Mouse (Mus musculus): Measurements from ENCODE around the gene Mfsd14b. TPM values are rescaled to one million over a fixed set of nuclear protein-coding genes. Genes with fewer than 3 reads are reported as not detected.

Mfsd14b gene
- polyA plus RNA-seq (2014; fragmentation: Nextera tagmentation; extraction: Ambion mirVana), result 35.6 and 37.4 TPM in 2 replicates

DNA sequence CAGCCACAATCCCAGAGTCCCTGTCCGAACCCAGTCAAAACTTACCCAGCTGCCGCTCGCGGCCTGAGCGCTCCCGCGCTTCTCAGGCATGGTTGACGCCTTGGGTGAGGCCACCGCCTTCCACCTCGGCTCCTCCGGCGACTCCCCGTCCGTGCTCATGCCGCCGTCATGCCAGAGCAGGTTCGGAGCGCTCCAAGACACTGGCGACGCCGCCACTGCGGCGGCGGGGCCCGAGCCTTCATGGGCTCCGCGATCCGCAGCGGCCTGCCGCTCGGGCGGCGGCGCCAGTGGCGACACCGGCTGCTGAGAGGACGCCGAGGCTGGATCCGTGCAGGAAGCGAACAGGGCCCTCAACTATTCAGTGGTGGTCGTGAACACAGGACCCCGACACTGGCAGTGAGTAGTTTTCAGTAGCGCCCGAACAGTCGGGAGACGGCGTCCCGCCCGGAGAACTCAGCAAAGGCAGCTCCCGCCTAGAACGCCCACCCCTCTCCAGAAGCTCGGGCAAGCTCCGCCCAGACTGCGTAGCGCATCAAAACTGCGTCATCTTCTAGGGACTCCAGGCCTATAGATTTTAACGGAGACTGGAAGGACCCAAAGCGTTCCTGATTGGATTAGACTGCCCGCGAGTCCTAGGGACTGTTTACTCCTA is at the start of gene Mfsd14b:
TSS of gene Mfsd14b (minus strand) at position 517 of the 652 bp plus-strand sequence.
- Histone ChIP-seq H3K36me3 (ENCODE audit: control insufficient read depth, insufficient read depth, low read length) (no peaks in the 10 kb centered on the region), H3K27ac (ENCODE audit: low read depth, low read length) (peak within 1 kb of the TSS; percentile 86), H3K9ac (ENCODE audit: low read depth, low read length) (peak within 1 kb of the TSS; percentile 96), H3K4me2 (peak within 1 kb of the TSS; percentile 88), H3K4me3 (ENCODE audit: low read depth, low read length) (peak within 1 kb of the TSS; percentile 88), H3K27me3 (ENCODE audit: control insufficient read depth, insufficient read depth, low read length) (no peaks in the 10 kb centered on the region), H3K9me3 (replicated peaks; ENCODE audit: control insufficient read depth, low read length) (no peaks in the 10 kb centered on the region), H3K4me1 (ENCODE audit: control insufficient read depth, insufficient read depth, low read length) (no peaks in the 10 kb centered on the region)
- peak; percentile 98 for ATAC-seq (replicated peaks; ENCODE audit: insufficient number of reproducible peaks, low FRiP score, low TSS enrichment)
- WGBS (ENCODE audit: insufficient replicate concordance), result 1% methylated on average over 60 of the region's 60 CpGs

- Histone ChIP-seq H3K36me3 (ENCODE audit: control insufficient read depth, insufficient read depth, low read length) (no peaks in the 10 kb centered on the region), H3K4me1 (ENCODE audit: control insufficient read depth, insufficient read depth, low read length) (no peaks in the 10 kb centered on the region), H3K4me2 (no peak within 1 kb of the TSS), H3K9me3 (replicated peaks; ENCODE audit: control insufficient read depth, low read length) (no peaks in the 10 kb centered on the region), H3K27ac (ENCODE audit: low read depth, low read length) (no peak within 1 kb of the TSS), H3K9ac (ENCODE audit: low read depth, low read length) (no peak within 1 kb of the TSS), H3K27me3 (ENCODE audit: control insufficient read depth, insufficient read depth, low read length) (no peaks in the 10 kb centered on the region), H3K4me3 (ENCODE audit: low read depth, low read length) (no peak within 1 kb of the TSS)
- 73% methylated on average over 1 of the region's 1 CpGs for WGBS (ENCODE audit: insufficient replicate concordance)
- no peak for ATAC-seq (replicated peaks; ENCODE audit: insufficient number of reproducible peaks, low FRiP score, low TSS enrichment)
These were observed 37.2 kb upstream of the Mfsd14b start, which contains the start of gene Olfr466 for GRCm38 (mm10) chr13:65149940-65150339. Gene Olfr466, plus strand, starts transcription at chr13:65150240.

GRCm38 (mm10) chr13:65137789-65138188 is 25.0 kb upstream of the Mfsd14b start, which contains the start of gene Olfr465-ps1:
Gene Olfr465-ps1, plus strand, starts transcription at chr13:65138089.
- no peaks in the 10 kb centered on the region for H3K9me3 ChIP-seq (replicated peaks; ENCODE audit: control insufficient read depth, low read length)
- no peak for ATAC-seq (replicated peaks; ENCODE audit: insufficient number of reproducible peaks, low FRiP score, low TSS enrichment)
- H3K4me2 ChIP-seq, result no peak within 1 kb of the TSS
- H3K27ac ChIP-seq (ENCODE audit: low read depth, low read length), result no peak within 1 kb of the TSS
- H3K9ac ChIP-seq (ENCODE audit: low read depth, low read length), result no peak within 1 kb of the TSS
- no peaks in the 10 kb centered on the region for H3K4me1 ChIP-seq (ENCODE audit: control insufficient read depth, insufficient read depth, low read length)
- H3K27me3 ChIP-seq (ENCODE audit: control insufficient read depth, insufficient read depth, low read length), result no peaks in the 10 kb centered on the region
- H3K4me3 ChIP-seq (ENCODE audit: low read depth, low read length), result no peak within 1 kb of the TSS
- no peaks in the 10 kb centered on the region for H3K36me3 ChIP-seq (ENCODE audit: control insufficient read depth, insufficient read depth, low read length)
- WGBS (ENCODE audit: insufficient replicate concordance), result 77% methylated on average over 4 of the region's 4 CpGs

- no peak overlapping the region for H3K9ac ChIP-seq (ENCODE audit: low read depth, low read length)
- no peaks in the 10 kb centered on the region for H3K36me3 ChIP-seq (ENCODE audit: control insufficient read depth, insufficient read depth, low read length)
- no peak overlapping the region for H3K27ac ChIP-seq (ENCODE audit: low read depth, low read length)
- no peaks in the 10 kb centered on the region for H3K4me1 ChIP-seq (ENCODE audit: control insufficient read depth, insufficient read depth, low read length)
- no peak overlapping the region for H3K4me3 ChIP-seq (ENCODE audit: low read depth, low read length)
- no peaks in the 10 kb centered on the region for H3K9me3 ChIP-seq (replicated peaks; ENCODE audit: control insufficient read depth, low read length)
- H3K27me3 ChIP-seq (ENCODE audit: control insufficient read depth, insufficient read depth, low read length), result no peaks in the 10 kb centered on the region
- no peak overlapping the region for H3K4me2 ChIP-seq
- 52% methylated on average over 3 of the region's 3 CpGs for WGBS (ENCODE audit: insufficient replicate concordance)
- no peak for ATAC-seq (replicated peaks; ENCODE audit: insufficient number of reproducible peaks, low FRiP score, low TSS enrichment)
These were observed 14.5 kb upstream of the Mfsd14b start for GRCm38 (mm10) chr13:65127063-65127847.

DNA sequence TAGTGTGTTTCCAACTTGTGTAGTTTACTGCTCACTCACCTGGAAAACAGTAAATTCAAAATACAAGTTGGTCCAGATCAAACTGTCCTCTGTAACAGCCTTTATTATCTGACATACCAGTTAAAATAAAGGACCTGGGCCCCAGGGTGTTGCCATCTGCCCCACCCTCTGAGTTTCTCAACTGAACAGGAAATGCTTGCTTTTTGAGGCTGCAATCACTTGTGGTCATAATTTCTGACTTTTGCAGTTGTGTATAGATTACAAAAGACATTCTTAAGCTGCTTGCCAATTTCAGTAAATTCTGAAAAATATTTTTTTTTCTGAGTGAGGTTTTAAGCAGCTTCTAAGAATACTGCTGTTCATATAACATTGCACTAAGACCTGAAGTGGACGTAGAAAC is 9.3 kb upstream of the Mfsd14b start:
- no peak overlapping the region for H3K9ac ChIP-seq (ENCODE audit: low read depth, low read length)
- no peak overlapping the region for H3K27ac ChIP-seq (ENCODE audit: low read depth, low read length)
- no peaks in the 10 kb centered on the region for H3K9me3 ChIP-seq (replicated peaks; ENCODE audit: control insufficient read depth, low read length)
- H3K4me2 ChIP-seq, result no peak overlapping the region
- no peaks in the 10 kb centered on the region for H3K36me3 ChIP-seq (ENCODE audit: control insufficient read depth, insufficient read depth, low read length)
- ATAC-seq (replicated peaks; ENCODE audit: insufficient number of reproducible peaks, low FRiP score, low TSS enrichment), result no peak
- no peaks in the 10 kb centered on the region for H3K27me3 ChIP-seq (ENCODE audit: control insufficient read depth, insufficient read depth, low read length)
- H3K4me3 ChIP-seq (ENCODE audit: low read depth, low read length), result no peak overlapping the region
- WGBS (ENCODE audit: insufficient replicate concordance), result 85% methylated on average over 1 of the region's 1 CpGs
- no peaks in the 10 kb centered on the region for H3K4me1 ChIP-seq (ENCODE audit: control insufficient read depth, insufficient read depth, low read length)

GRCm38 (mm10) chr13:65120984-65121383 is 8.2 kb upstream of the Mfsd14b start:
- Histone ChIP-seq H3K27ac (ENCODE audit: low read depth, low read length) (no peak overlapping the region), H3K4me2 (no peak overlapping the region), H3K4me3 (ENCODE audit: low read depth, low read length) (no peak overlapping the region), H3K9me3 (replicated peaks; ENCODE audit: control insufficient read depth, low read length) (no peaks in the 10 kb centered on the region), H3K36me3 (ENCODE audit: control insufficient read depth, insufficient read depth, low read length) (no peaks in the 10 kb centered on the region), H3K9ac (ENCODE audit: low read depth, low read length) (no peak overlapping the region), H3K4me1 (ENCODE audit: control insufficient read depth, insufficient read depth, low read length) (no peaks in the 10 kb centered on the region), H3K27me3 (ENCODE audit: control insufficient read depth, insufficient read depth, low read length) (no peaks in the 10 kb centered on the region)
- 58% methylated on average over 3 of the region's 3 CpGs for WGBS (ENCODE audit: insufficient replicate concordance)
- ATAC-seq (replicated peaks; ENCODE audit: insufficient number of reproducible peaks, low FRiP score, low TSS enrichment), result no peak

DNA sequence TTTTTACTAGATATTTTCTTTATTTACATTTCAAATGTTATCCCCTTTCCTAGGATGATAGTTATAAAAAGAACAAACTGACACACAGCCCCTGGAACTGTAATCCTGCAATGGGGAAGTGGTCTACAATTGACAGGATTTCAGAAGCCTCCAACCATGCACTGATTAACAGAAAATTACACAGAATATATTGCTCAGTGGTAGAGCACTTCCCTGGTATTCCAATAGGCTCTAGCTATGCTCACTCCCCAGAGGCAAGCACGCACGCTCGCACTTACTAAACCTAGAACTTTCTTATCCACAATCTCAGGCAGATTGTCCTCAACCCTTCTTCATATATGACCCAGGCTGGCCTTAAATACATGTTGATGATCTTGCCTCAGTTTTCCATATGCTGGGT is 464 bp upstream of the Mfsd14b start:
- Histone ChIP-seq H3K27me3 (ENCODE audit: control insufficient read depth, insufficient read depth, low read length) (no peaks in the 10 kb centered on the region), H3K9ac (ENCODE audit: low read depth, low read length) (peak overlapping the region; percentile 96), H3K36me3 (ENCODE audit: control insufficient read depth, insufficient read depth, low read length) (no peaks in the 10 kb centered on the region), H3K4me2 (peak overlapping the region; percentile 88), H3K4me3 (ENCODE audit: low read depth, low read length) (peak overlapping the region; percentile 88), H3K9me3 (replicated peaks; ENCODE audit: control insufficient read depth, low read length) (no peaks in the 10 kb centered on the region), H3K27ac (ENCODE audit: low read depth, low read length) (peak overlapping the region; percentile 86; the same call in 1 of the 2 replicates), H3K4me1 (ENCODE audit: control insufficient read depth, insufficient read depth, low read length) (no peaks in the 10 kb centered on the region)
- ATAC-seq (replicated peaks; ENCODE audit: insufficient number of reproducible peaks, low FRiP score, low TSS enrichment), result no peak
- 64% methylated on average over 3 of the region's 3 CpGs for WGBS (ENCODE audit: insufficient replicate concordance)

DNA sequence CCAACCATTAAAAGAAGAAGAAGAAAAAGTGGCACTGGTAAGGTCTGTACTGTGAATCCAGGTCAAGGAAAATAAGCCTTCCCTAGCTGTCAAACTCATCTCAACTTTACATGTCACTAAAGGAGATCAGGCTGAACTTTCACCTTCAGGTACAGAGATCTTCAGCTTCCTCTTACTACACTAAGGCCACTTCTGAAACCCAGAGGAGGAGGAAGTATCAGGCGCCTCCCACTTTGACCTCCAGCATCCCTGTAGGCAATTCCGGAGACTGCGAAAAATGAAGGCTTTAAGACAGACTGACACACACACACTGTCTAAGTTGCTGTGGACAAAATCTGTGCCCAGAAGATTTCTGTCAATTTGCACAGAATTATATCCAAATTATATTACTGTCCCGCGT is 814 bp downstream of the Mfsd14b start:
- Histone ChIP-seq H3K9ac (ENCODE audit: low read depth, low read length) (peak overlapping the region; percentile 96), H3K4me3 (ENCODE audit: low read depth, low read length) (peak overlapping the region; percentile 88), H3K27ac (ENCODE audit: low read depth, low read length) (peak overlapping the region; percentile 86; the same call in 1 of the 2 replicates), H3K4me1 (ENCODE audit: control insufficient read depth, insufficient read depth, low read length) (no peaks in the 10 kb centered on the region), H3K36me3 (ENCODE audit: control insufficient read depth, insufficient read depth, low read length) (no peaks in the 10 kb centered on the region), H3K9me3 (replicated peaks; ENCODE audit: control insufficient read depth, low read length) (no peaks in the 10 kb centered on the region), H3K27me3 (ENCODE audit: control insufficient read depth, insufficient read depth, low read length) (no peaks in the 10 kb centered on the region), H3K4me2 (peak overlapping the region; percentile 88)
- WGBS (ENCODE audit: insufficient replicate concordance), result 3% methylated on average over 5 of the region's 5 CpGs
- ATAC-seq (replicated peaks; ENCODE audit: insufficient number of reproducible peaks, low FRiP score, low TSS enrichment), result no peak
